Mouse (Mus musculus): ENCODE results near the gene Mpp2.

Gene Mpp2

DNA sequence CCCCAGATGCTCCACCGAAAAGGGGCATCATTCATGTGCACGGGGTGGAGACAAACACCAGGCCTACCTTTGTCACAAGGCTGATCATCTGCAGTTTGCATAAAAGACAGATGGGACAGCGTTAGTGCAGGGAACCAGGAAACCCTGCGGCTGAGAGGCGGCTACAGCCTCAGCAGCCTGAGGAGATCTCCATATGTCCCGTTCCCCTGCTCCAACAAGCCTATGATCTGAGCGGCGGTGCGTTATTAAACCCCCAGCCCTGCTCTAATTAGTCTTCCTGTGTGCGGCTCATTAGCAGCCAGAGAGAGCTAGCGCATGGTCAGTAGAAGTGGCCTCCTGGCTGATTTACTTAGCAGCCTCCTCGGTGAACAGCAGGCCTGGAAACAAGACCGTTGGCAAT, 78.2 kb downstream of the Mpp2 start:
- DNase-seq (ENCODE audit: low spot score in 2 of 2): no peak

DNA sequence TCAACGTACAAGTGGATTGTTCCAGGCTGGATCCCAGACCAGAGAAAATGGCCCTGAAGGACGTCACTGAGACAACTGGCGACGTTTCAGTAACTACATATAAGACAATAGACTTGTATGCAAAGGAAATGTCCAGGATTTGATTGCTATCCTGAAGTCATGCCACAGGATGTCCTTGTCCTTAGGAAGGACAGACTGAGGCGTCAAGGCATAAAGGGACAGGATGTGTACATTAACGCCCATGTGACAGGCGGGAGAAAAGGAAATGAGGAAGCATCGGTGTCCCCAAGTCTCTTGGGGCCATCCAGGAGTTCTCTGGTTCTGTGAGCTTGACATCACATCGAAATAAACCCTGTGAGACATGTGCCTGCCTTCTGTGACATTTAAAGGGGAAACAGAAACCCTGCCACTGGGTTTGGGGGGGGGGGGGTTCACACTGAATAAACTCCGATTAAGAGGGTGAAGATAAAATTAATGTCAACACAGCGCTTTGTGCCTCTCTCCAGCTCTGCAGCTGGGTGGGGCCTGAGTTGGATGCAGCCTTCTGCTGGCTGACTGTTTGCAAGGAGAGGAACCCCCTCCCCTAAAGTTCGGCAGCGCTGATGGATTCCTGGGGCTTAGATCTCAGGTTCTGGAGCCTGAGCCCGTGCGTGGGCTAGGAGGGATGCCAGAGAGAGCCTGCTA, 79.2 kb downstream of the Mpp2 start:
- no peak for DNase-seq (ENCODE audit: low spot score in 2 of 2)

DNA sequence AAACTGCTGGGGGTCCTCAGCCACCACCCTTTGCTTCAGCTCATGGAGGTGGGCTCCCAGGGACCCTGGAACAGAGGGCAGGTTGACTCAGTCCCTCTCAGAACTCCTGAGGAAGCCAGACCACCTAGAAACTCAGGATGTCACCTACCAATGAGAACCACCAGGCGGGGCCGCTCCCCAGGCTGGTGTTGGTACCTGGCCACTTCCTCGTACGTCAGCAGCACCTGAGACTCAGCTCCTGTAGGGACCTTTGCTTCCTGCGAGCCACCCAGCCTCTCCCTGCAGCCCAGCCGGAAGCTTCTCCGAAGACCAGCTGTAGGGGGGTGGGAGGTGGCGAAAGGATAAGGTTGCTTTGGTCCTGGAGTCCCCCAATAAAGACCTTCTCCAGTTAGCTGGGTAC, 79.9 kb downstream of the Mpp2 start:
- no peak for DNase-seq (ENCODE audit: low spot score in 2 of 2)
